9 mouse cellular contexts compared by ENCODE assay signal in the genomic region with DNA sequence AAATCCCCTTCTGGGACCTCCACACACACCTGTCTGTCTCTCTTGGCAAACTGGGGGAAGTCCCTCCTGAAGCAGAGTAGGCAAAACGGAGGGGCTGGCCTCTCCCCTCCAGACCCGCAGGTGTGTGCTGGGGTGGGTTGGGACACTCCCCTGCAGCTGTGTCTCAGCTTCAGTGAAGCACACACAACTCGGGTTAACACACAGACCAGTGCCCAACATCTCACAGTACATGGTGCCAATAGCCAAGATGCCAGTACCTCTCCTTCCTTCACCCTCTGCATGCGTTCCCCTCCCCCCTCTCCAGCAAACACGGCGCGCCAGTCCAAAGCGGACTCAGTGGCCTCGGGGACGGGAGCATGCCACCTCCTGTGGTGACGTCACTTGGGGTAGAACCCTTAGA. TPM values are rescaled to one million over a fixed set of nuclear protein-coding genes. Genes with fewer than 3 reads are reported as not detected.
DNase-seq lines count a peak whose midpoint lies in the region; ATAC-seq lines count a peak whose summit lies in the region.
"Had no signal": no experiment of that assay in that cellular context is flagged by ENCODE, and none has a peak within 500 bp of the region (broad histone marks: within the 10 kb centered on the region; RNA-seq: fewer than 3 reads in every experiment).

A gene (plus strand): TSS at position 268 of the 400 bp plus-strand sequence.

- no peak for DNase-seq in left cerebral cortex, adult 8-10 months (ENCODE audit: low spot score in 2 of 2)
- no peak for DNase-seq in left cerebral cortex, adult 9 months (ENCODE audit: low spot score in 2 of 2)
- no peak for DNase-seq in urinary bladder, postnatal 36 days (ENCODE audit: low spot score in 2 of 2)
- DNase-seq in adrenal gland, adult 8-10 months: no peak
- no peak for DNase-seq in cerebellum, postnatal 10 days

- peaks cover 61% of the 10 kb centered on the region for H3K27me3 ChIP-seq in embryonic facial prominence, embryonic 15.5 days
- H3K27me3 ChIP-seq in kidney, embryonic 16.5 days (ENCODE audit: insufficient read depth, low read length): peaks cover 100% of the 10 kb centered on the region
- peaks cover 99% of the 10 kb centered on the region for H3K27me3 ChIP-seq in neural tube, embryonic 13.5 days

- H3K27ac ChIP-seq in embryonic facial prominence, embryonic 15.5 days (replicated peaks): peak within 1 kb of the TSS; percentile 63; the same call in 1 of the 2 replicates
- H3K27ac ChIP-seq in kidney, embryonic 16.5 days (ENCODE audit: low read length): no peak within 1 kb of the TSS
- H3K27ac ChIP-seq in neural tube, embryonic 13.5 days (replicated peaks): no peak within 1 kb of the TSS

- H3K9me3 ChIP-seq in embryonic facial prominence, embryonic 15.5 days (replicated peaks): no peaks in the 10 kb centered on the region
- no peaks in the 10 kb centered on the region for H3K9me3 ChIP-seq in kidney, embryonic 16.5 days (ENCODE audit: low read length)
- no peaks in the 10 kb centered on the region for H3K9me3 ChIP-seq in neural tube, embryonic 13.5 days

- no peaks in the 10 kb centered on the region for H3K36me3 ChIP-seq in embryonic facial prominence, embryonic 15.5 days
- no peaks in the 10 kb centered on the region for H3K36me3 ChIP-seq in kidney, embryonic 16.5 days (ENCODE audit: insufficient read depth, low read length)
- no peaks in the 10 kb centered on the region for H3K36me3 ChIP-seq in neural tube, embryonic 13.5 days

- 2% methylated on average over 11 of the region's 11 CpGs for WGBS in embryonic facial prominence, embryonic 15.5 days
- WGBS in kidney, embryonic 16.5 days: 2% methylated on average over 11 of the region's 11 CpGs
- WGBS in neural tube, embryonic 13.5 days: 3% methylated on average over 11 of the region's 11 CpGs

- H3K4me3 ChIP-seq in embryonic facial prominence, embryonic 15.5 days (replicated peaks): peak within 1 kb of the TSS; percentile 44
- H3K4me3 ChIP-seq in kidney, embryonic 16.5 days (ENCODE audit: low read length): peak within 1 kb of the TSS; percentile 34
- peak within 1 kb of the TSS; percentile 29 for H3K4me3 ChIP-seq in neural tube, embryonic 13.5 days
- H3K4me3 ChIP-seq: erythroblast, embryonic 14.5 days had no signal

- H3K4me1 ChIP-seq in embryonic facial prominence, embryonic 15.5 days: peaks cover 69% of the 10 kb centered on the region
- peaks cover 27% of the 10 kb centered on the region for H3K4me1 ChIP-seq in kidney, embryonic 16.5 days (ENCODE audit: insufficient read depth, low read length)
- peaks cover 55% of the 10 kb centered on the region for H3K4me1 ChIP-seq in neural tube, embryonic 13.5 days (replicated peaks)

- ATAC-seq in embryonic facial prominence, embryonic 15.5 days (ENCODE audit: insufficient number of reproducible peaks, low FRiP score, low TSS enrichment, low read depth): no peak
- no peak for ATAC-seq in kidney, embryonic 16.5 days (ENCODE audit: low FRiP score, low TSS enrichment)
- no peak for ATAC-seq in neural tube, embryonic 13.5 days (ENCODE audit: low read depth)

- H3K4me2 ChIP-seq in embryonic facial prominence, embryonic 15.5 days (replicated peaks): peak within 1 kb of the TSS; percentile 72
- peak within 1 kb of the TSS; percentile 64 for H3K4me2 ChIP-seq in kidney, embryonic 16.5 days (replicated peaks; ENCODE audit: low read depth, low read length)
- peak within 1 kb of the TSS; percentile 58 for H3K4me2 ChIP-seq in neural tube, embryonic 13.5 days

- peak within 1 kb of the TSS; percentile 12 for H3K9ac ChIP-seq in embryonic facial prominence, embryonic 15.5 days
- peak within 1 kb of the TSS; percentile 24; the same call in 1 of the 2 replicates for H3K9ac ChIP-seq in kidney, embryonic 16.5 days (replicated peaks; ENCODE audit: low read length)
- H3K9ac ChIP-seq in neural tube, embryonic 13.5 days: peak within 1 kb of the TSS; percentile 49

RNA-seq across cellular contexts. Expression of the gene that starts here (rescaled TPM):
- 10 to 100 TPM; 11.0 to 11.8 (median 11.2) TPM for total RNA-seq in left cerebral cortex, adult 8-10 months (2022)
- 13.3 and 16.3 TPM in 2 replicates for polyA plus RNA-seq in embryonic facial prominence, embryonic 15.5 days (2015; fragmentation: Nextera tagmentation; extraction: Ambion mirVana)
- polyA plus RNA-seq in kidney, embryonic 16.5 days (2015; fragmentation: Nextera tagmentation; extraction: Ambion mirVana): 0.50 and 0.57 TPM in 2 replicates
- polyA plus RNA-seq in neural tube, embryonic 13.5 days (2015; fragmentation: Nextera tagmentation; extraction: Ambion mirVana): 0.13 and 0.15 TPM in 2 replicates
- 1 to 10 TPM in 1 of 4 experiments, under 1 TPM in 3; 0.58 to 1.0 (median 0.84) TPM for total RNA-seq in adrenal gland, adult 8-10 months (2022)

Comparison
In these comparisons a context has a peak if more than half of its experiments do, and no peak if none do; other contexts are left out.
1. RNA of the gene that starts here (total RNA-seq): 11.0 to 11.8 TPM in left cerebral cortex, adult 8-10 months; 0.58 to 1.0 TPM in adrenal gland, adult 8-10 months; every median in the first group is over 4 times any median in the second.
2. Peak in every context shown above with its lines, with median percentiles within 50 percentile points of each other: H3K4me2 ChIP-seq, H3K4me3 ChIP-seq and H3K9ac ChIP-seq.